Mouse (Mus musculus) kidney, postnatal 4 days (tissue): ENCODE measurements at regions not wholly inside any gene's neighbourhood (a gene's known extent, or its start where the extent isn't known, plus 50 kb on each side); places are given as distances from the start of the nearest gene placed in this dataset.
"Not testable (repeated sequence)": the region's sequence is repeated elsewhere in the genome, so short reads cannot be mapped to it uniquely, and the experiment has no call there.

Experiments used
- DNase-seq, 2 experiments: peaks; one replicate each; pipeline ENCODE4 v3.0.0; 2021; ENCODE audit warnings: mixed read lengths in 2 of 2

DNA sequence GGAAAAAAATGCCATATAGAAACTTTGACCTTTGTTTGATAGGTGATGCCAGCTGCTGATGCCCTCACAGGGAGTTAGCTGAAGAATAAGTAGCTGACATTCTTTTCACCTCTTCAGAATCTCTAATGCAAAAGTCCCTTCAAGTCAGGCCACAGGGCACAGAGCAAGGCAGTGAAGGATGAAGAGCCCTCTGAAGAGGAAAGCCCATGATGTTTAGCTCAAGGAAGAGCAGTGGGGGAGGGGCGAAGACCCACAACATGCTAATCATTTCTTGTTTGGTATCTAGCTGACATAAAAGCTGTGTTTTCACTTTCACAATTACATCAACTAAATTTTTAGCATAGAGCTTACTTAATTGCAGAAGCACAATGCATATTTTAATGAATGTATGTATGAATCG, 1108.4 kb downstream of the Trim52 start:
- peak in 1 of 2 experiments; percentile 1 for DNase-seq

DNA sequence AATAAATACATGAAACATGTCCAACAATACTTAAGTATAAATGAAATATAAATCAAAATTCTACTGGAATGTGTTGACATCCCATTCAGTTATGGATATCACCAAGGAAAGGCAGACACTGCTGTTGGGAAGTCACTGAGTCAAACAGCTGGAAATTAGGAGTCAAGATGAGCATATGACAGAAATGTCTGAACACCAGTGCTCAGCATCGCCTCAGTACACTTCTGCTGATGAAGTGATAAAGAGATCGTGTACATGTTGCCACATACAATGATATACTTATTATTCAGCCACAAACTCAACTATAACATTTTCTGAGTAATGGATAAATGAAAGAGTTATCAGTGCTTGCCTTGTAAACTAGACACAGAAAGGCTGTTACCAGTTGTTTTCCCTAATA, 1158.2 kb downstream of the Trim52 start:
- no peak for DNase-seq

DNA sequence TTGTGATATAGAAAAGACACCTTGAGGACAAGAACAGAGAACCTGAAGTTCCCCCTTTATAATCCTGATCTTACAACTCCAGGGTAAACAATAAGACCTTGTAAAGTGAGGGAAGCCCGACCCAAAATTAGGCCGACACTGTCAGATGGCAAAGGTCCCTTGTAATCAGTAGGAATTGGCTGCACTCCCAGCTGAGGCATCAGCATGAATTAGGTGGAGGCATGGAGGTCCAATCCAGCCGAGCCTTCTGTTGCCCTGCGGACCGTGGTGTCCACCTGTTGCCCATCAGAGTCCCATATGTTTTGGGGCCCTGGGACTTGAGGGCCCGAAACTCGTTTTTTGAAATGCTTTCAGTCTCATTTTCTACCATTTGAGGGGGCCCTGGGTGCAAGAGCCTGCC, 1174.3 kb downstream of the Trim52 start:
- not testable (repeated sequence) for DNase-seq

DNA sequence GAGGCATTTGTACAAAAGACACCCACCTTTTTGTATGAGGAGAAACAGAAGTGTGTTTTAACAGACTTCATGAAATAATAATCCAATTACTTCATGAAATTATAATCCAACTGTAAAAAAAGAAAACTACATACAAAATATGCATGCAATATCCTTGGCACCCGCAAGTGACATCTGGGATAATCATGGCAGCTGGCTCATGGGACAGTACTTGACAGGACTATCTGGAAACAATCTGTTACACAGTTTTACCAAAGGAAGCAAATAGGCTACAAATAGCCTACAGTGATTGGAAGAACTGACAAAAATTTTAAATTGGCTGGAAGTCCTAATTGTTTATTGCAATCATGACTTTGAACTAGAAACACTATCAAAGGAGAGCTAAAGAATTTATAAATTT, 1223.3 kb downstream of the Trim52 start:
- no peak for DNase-seq

DNA sequence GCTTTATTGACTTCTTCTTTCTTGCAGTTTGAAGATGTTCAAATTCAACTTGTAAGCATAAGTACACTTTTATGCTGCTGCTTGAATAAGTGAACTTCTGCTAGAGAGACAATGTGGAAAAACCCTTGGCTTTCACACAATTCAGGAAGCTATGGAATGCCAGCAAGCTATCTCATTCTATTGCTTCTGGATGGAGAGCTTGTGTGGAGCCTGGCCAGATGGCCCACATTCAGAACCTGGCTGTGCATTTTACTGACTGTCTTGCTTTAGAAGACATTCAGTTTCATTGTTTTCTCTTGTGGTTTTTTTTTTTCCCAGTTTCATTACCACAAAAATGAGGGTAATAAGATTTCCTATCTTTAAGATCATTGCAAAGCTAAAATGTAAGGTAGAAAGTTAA, 1234.2 kb downstream of the Trim52 start:
- DNase-seq, result no peak

DNA sequence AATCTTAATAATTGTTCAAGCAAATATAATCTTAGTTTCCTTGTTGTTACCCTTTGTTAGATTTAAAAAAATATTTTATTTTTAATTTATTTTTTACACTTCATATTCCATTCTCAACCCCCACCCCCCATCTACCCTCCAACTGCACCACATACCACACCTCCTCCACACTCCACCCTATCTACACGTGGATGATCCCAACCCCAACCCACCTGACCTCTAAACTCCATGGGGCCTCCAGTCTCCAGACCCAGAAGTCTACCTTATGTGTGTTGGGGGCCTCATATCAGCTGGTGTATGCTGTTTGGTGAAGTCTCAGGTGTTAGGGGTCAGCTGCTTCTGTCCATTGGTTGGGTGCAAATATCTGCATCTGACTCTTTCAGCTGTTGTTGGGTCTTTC, 1256.8 kb downstream of the Trim52 start:
- DNase-seq, result no peak
